Mouse (Mus musculus) CD8-positive naive resting alpha-beta T cell, adult 57 days (primary cell): ENCODE measurements around the gene Zfp638. TPM values are rescaled to one million over a fixed set of nuclear protein-coding genes. Genes with fewer than 3 reads are reported as not detected.

Experiments used
- total RNA-seq: library from RNA; stranded (reverse); gene quantifications from one replicate; pipeline ENCODE4 v1.2.4, GENCODE M21; 2023

Zfp638 gene
- 143 TPM for total RNA-seq

DNA sequence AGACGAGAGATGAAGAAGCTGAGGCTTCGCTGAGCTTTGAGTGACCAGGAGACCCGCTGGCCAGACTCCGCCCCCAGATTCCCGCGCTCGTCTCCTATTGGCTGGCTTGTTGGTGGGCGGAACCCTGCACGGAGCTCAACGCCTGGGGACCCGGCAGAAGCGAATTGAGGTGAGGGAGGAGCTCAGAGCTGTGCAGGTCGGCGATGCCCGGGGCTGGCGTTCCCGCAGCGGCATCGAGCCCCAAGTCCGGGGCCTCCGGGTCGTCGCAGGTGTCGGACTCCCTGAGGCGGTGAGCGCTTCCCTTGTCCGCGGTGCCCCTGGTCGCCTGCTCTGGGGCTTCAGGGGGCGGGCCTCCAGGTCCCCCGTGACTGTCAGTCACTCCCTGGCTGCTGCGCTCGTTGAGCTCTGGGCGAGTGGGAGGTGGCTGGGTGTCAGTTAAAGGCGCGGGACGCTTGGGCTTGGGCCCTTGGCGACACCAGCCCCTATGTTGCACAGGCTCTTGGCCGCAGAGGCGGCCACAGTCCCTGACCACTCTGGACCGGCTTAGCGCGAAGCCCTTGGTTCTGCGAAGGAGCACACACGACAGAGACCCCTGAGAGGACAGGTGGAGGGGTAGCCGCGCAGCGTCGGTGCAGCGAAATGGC, at the start of gene Zfp638:
Gene Zfp638 (plus strand): TSS at position 156 of the 644 bp plus-strand sequence.

DNA sequence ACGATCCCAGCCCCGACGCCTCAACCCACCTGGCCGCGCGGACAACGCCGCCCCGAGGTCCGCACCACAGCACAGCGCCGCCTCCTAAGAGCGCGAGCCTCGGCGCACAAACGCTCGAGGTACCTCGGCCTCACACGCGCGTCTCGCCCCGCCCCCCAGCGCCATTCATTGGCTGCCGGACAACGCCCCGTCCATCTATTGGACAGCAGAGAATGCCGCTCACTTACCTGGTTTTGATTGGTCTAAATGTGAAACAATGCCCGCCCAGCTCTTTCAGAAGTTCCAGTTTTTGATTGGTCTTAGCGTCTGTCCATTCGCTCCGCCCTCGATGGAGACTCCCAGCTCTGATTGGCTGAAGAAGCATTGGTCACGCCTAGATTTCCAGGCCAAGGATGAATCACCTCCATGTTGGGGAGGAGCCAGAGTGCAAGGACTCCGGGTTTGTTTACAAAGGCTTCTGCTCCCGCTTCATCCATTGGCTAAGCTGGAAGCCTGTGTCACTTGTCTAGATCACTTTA, 35.2 kb upstream of the Zfp638 start, which contains the start of gene Paip2b:
Gene Paip2b (minus strand): TSS at position 136 of the 518 bp plus-strand sequence.

GRCm38 (mm10) chr6:84008363-84009171, 141.7 kb downstream of the Zfp638 start, which contains the start of gene Dysf:
TSS of gene Dysf (plus strand) at chr6:84008590.

Other genes with a start within 250 kb of the Zfp638 start
- gene Clec4f, start 210.9 kb upstream of the Zfp638 start, total RNA-seq: not detected
- gene Cd207, start 189.3 kb upstream of the Zfp638 start, total RNA-seq: 0.34 TPM
- not detected for gene Vax2, start 155.8 kb upstream of the Zfp638 start, total RNA-seq
- not detected for gene Atp6v1b1, start 124.1 kb upstream of the Zfp638 start, total RNA-seq
- gene Ankrd53, start 104.5 kb upstream of the Zfp638 start, total RNA-seq: not detected
- gene Tex261, start 91.3 kb upstream of the Zfp638 start, total RNA-seq: 57.0 TPM
- gene Nagk, start 72.1 kb upstream of the Zfp638 start, total RNA-seq: 9.9 TPM
- gene Paip2b, start 35.4 kb upstream of the Zfp638 start, total RNA-seq: 64.9 TPM
- gene Dysf, start 141.5 kb downstream of the Zfp638 start, total RNA-seq: not detected